Mouse (Mus musculus): ENCODE data around the gene Tent5b.

DNA sequence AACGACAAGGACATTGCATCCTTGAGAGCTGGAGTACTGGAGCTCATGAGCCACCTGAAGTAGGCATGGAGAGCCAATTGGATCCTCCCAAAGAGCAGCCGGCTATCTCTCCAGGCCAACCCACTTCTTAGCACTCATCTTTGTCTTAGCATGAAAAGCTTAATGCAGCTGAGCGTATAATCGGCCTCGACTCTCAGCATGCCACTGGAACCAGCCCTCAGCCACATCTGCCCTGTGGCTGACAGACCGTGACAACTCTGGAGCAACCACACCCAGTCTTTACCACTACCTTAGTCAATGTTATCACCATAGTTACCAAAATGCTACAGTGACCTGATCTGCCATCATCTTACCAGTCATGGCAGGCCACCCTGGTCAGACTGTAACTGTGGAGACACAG, 48.4 kb upstream of the Tent5b start:
- no peak for TF ChIP-seq CTCF (IDR thresholded peaks at IDR 0.05; ENCODE audit: borderline replicate concordance, control insufficient read depth, extremely low read depth, insufficient read depth, low read length, poor library complexity)
- no peak for TF ChIP-seq POLR2A (IDR thresholded peaks at IDR 0.05; ENCODE audit: control insufficient read depth, extremely low read depth, insufficient read depth, low read length, poor library complexity)
